Mouse (Mus musculus) lung, postnatal 0 days (tissue): Measurements from ENCODE around the gene Alg12.

ENCODE experiments used
- CTCF ChIP-seq: IDR thresholded peaks from 2 replicates; pipeline ENCODE4 v1.5.1; 2016; ENCODE audit warnings: antibody characterized with exemption, mild to moderate bottlenecking
- EP300 ChIP-seq: IDR thresholded peaks from 2 replicates; pipeline ENCODE4 v1.6.1; 2016; ENCODE audit warnings: antibody characterized with exemption, mild to moderate bottlenecking, control low read depth

GRCm38 (mm10) chr15:88861772-88862622 is 42.9 kb upstream of the Alg12 start, which contains the start of gene Pim3:
- no peak for TF ChIP-seq CTCF
- peak; percentile 57; the same call in 1 of the 2 replicates for TF ChIP-seq EP300
